Mouse (Mus musculus): ENCODE measurements around the gene Rps3.

Gene Rps3

DNA sequence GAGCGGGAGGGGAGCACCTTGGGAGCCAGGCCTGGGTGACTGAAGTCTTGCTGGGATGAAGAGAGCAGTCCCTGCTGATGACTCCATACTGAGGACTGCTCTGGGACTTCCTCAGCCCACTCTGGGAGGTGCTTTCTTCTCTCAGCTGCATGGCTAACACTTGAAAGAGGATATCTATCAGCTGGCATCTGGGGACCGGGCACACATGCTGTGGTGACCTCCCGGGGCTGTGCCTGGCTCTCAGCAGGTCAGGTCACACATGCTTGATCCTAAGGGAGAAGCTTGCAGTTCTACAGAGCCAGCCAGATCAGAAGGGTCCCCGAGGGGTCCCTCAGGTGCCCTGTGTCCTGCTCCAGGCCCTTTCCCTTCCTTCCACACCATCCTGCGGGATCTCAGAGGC, 40.4 kb downstream of the Rps3 start:
- no peak for DNase-seq (ENCODE audit: low spot score in 2 of 2)

DNA sequence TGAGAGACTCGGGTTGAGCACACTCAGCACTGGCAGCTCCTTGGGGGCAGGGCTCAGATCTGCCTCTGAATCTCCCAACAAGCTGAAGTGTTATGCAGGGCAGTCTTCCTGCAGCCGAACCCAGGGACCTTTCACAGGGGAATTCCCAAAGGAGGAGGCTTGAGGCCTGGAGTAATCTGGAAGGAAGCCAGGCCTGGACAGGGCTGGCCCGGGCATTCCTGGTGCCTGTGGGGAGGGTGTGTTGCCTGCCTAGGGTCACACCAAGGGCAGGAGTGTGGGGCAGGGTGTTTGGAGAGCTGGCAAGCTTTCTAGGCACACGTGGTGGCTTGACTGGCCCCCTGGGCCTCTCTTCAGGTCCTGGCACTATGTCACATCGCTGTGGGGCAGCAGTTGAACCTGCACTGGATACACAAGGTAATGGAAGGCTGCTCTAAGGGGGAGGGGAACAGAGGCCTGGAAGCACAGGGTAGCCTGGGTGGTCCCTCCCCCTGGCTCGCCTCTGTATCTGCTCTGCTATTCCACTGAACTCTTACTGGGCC, 41.9 kb downstream of the Rps3 start:
- DNase-seq (ENCODE audit: low spot score in 2 of 2) = no peak

DNA sequence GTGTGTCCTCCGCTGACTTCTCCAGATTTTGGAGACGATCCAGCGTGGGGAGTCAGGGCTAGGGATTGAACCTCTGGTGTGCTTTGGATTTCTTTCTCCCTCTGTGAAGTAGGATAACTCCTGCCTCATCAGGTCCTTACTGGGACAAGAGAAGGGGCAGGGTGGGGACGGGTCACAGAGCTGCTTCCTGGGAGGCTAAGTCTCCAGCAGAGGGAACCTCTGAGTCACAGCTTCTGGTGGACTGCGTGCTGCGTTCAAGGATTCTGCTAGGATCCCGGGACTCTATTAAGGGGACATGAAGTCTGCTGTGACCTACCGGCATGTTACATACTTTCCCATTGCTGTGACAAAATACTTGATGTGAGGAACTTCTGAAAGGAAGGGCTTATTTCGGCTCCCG, 44.7 kb downstream of the Rps3 start:
- no peak for DNase-seq (ENCODE audit: low spot score in 2 of 2)

DNA sequence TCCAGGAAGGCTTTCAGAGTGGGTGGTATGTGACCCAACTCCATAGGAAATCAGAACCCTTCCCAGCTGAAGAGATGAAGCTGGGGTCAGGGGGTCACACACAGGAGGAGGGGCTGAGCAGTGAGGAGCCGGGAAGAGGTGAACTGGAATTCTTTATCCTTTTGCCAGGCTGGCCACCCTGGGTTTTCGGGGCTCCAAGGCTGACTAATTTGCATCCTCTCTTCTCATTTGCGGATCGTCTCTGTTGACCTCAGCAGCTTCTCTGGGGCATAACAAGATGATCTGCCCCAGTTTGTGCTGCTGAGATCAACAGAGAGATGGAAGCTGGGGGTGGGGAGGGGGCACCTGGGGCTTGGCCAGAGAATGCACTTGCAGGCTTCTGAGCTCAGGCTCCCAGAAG, 47.0 kb downstream of the Rps3 start:
- DNase-seq (ENCODE audit: low spot score in 2 of 2) = no peak

DNA sequence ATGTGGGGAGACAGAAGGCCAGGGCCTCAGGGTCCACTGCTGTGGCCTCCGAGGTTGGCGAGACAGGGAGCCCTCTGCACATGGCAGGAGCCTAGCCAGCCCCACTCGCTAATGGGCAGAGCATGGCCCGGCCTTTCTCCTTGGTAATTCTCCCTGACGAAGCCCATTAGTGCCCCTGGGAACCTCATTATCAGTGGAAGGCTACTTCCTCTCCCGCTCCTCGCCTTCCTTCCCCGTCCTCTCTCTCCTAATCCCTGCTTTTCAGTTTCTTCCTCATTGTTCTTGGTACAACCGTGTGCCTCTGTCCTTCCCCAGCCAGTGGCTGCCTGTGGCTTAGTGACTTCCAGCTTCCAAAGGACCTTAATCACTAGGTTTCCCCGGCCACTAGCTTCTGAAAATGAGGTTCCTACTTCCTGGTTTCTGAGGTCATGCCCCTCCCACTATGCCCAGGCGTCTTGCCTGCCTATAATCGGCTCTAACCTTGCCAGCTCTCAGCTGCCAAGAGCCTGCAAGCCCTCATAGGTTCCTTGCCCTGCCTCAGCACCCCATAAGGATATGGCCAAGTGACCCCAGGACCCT, 48.8 kb downstream of the Rps3 start:
- DNase-seq (ENCODE audit: low spot score in 2 of 2) = peak in 1 of 2 experiments; percentile 33

DNA sequence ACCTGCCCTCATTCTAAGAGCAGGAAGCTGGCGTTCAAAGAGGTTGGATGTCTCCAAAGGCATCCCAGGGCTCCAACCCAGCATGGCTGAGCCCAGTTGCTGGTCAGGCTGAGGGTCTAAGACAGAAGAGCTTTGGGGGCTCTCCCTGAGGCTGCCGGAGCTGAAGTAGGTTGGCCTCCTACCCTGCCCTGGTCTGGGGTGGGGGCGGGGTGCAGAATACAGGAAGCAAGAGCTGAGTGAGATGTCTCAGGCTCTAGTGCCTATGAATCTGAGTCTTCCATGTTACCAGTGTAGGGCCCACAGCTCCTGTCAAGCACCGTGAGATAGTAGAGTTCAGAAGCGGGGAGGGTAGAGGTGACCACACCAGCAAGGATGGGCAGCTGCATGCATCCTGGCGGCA, 50.7 kb downstream of the Rps3 start:
- DNase-seq (ENCODE audit: low spot score in 2 of 2) = no peak

DNA sequence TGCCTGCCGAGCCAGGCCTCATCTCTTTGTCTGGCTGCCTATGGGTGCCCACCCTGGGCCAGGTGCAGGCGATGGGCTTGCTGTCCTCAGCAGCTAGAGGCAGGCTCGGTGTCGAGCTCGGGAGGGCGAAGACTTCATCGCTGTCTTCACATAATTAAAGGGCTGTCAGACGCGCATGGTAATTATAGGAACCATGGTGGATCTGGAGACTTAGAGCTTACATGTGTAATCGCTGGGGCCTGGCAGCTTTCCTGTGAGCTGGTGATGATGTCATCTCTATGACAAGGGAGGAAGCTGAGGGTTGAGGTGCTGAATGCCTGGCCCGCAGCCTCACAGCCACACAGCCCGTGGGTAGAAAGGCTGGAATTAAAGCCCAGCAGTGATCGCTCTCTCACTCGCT, 51.3 kb downstream of the Rps3 start:
- DNase-seq (ENCODE audit: low spot score in 2 of 2) = peak; percentile 72 to 78

DNA sequence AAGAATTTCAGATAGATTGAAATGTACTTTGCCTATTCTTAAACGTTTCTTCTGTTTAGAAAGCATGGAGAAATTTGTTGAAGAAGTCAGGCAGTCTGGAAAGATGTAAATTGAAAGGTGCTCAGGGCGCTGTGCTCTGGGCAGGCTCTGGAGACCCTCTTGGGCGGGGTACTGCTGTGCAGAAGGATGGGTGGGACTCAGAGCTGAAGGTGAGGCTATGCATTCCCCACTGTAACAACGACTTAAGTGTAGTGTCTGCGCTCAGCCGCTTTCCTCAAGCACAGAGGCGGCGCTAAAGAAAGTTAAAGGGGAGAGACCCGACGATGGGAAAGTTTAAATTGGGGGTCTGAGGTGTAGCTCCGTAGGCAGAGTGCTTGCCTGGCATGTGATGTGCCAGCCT, 53.3 kb downstream of the Rps3 start:
- DNase-seq (ENCODE audit: low spot score in 2 of 2) = no peak

DNA sequence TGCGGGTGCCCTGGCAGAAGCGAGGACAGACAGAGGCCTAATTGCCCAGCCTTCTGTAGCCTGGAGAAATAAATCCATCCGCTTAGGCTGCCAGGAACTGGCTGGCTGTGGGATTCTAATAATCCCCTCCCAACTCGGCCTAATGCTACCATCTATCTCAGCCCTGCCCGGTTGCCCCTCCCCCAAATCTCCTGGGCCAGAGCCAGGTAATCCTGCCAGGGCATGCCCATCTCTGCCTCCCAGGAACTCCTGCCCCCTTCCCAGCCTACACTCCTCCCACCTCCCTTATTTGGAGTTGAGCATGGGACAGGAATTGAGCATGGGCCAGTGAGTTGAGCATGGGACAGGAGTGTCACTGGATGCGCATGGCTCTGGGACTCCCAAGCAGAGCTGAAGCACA, 53.8 kb downstream of the Rps3 start:
- DNase-seq (ENCODE audit: low spot score in 2 of 2) = no peak

DNA sequence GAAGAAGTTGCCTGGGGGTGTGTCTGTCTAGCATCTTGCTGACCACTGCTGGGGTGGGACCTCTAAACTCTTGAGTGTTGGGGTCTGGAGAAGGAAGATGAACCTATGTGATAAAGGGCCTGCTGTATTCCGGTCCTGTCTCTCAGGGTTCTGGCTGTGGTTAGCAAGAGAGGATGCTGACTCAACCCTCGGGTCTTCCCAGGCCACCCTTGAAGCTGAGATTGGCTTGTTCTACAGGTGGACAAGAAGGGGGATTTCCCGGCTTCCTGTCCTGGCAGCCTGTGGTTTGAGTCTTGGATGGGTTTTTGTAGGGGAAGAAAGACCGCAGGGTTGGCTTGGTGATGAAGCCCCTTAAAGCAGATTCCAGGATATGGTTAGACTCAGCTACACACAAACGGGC, 54.7 kb downstream of the Rps3 start:
- peak; percentile 81 to 92 for DNase-seq (ENCODE audit: low spot score in 2 of 2)

DNA sequence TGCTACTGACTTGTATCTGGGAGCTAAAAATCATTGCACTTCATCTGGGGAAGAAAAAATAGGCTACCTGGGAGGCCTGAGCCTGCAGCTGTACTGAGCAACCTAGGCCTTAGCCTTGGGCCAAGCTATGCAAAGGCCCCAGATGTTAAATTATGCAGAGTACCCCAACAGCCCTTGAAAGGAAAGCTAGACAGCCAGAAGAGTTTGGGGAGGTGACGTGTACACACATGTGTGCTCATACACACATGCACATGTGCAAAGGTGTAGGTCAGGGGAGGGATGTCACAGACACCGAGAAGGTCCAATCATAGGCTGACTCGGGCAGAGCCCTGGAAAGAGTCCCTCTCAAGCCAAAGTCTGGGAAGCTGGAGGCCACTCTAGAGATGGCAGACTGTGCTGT, 55.6 kb downstream of the Rps3 start:
- no peak for DNase-seq (ENCODE audit: low spot score in 2 of 2)

All from natural killer cell, adult 2 months (primary cell).